Mouse (Mus musculus) CH12.LX (cell line): ENCODE results near the gene Map3k13. TPM values are rescaled to one million over a fixed set of nuclear protein-coding genes. Genes with fewer than 3 reads are reported as not detected.

Experiments used
- DNase-seq: peaks from one replicate; pipeline ENCODE4 v3.0.0-alpha.2; 2013; ENCODE audit errors: extremely low read depth
- H3K27ac ChIP-seq: 2 replicates; pipeline ENCODE4 v1.5.1; 2012; ENCODE audit warnings: low read depth, mild to moderate bottlenecking, control low read depth, moderate library complexity; ENCODE audit not compliant: insufficient read depth
- H3K27me3 ChIP-seq: replicated peaks from 2 replicates; pipeline ENCODE3; 2012; ENCODE audit warnings: inconsistent platforms
- H3K36me3 ChIP-seq, 2 experiments: replicated peaks in 1 of 2; 2 replicates each; pipeline versions ENCODE3 to v1.6.1; 2012; ENCODE audit warnings: inconsistent platforms in 1 of 2, low read length in 1 of 2, mild to moderate bottlenecking in 1 of 2, mixed read lengths in 1 of 2, moderate library complexity in 1 of 2; ENCODE audit not compliant: control insufficient read depth in 1 of 2, insufficient read depth in 1 of 2
- H3K4me1 ChIP-seq, 2 experiments: 2 replicates each; pipeline ENCODE4 v1.6.1; 2012; ENCODE audit warnings: inconsistent platforms in 1 of 2, moderate library complexity in 1 of 2; ENCODE audit not compliant: insufficient read depth in 2 of 2, control insufficient read depth in 1 of 2
- H3K4me2 ChIP-seq: 2 replicates; pipeline ENCODE4 v1.6.1; 2012; ENCODE audit warnings: low read depth, mild to moderate bottlenecking, control low read depth; ENCODE audit not compliant: poor library complexity, insufficient read depth, severe bottlenecking
- H3K4me3 ChIP-seq, 3 experiments: fragments of 150-350 bp in 1 of 3; sonication (generic) in 1 of 3; replicated peaks in 1 of 3; 2 replicates each; pipeline versions ENCODE3 to v1.5.1; 2011 to 2012; ENCODE audit warnings: low read depth in 2 of 3, low read length in 2 of 3, mild to moderate bottlenecking in 2 of 3, moderate library complexity in 2 of 3, control low read depth in 1 of 3, improper control_type of control experiment in 1 of 3, inconsistent platforms in 1 of 3, mixed read lengths in 1 of 3; ENCODE audit not compliant: poor library complexity in 1 of 3
- H3K79me2 ChIP-seq: replicated peaks from 2 replicates; pipeline ENCODE4 v1.6.1; 2012; ENCODE audit warnings: mild to moderate bottlenecking, moderate library complexity; ENCODE audit not compliant: control insufficient read depth, poor library complexity, insufficient read depth, severe bottlenecking; ENCODE audit errors: extremely low read depth
- H3K9ac ChIP-seq: 2 replicates; pipeline ENCODE4 v1.6.1; 2012; ENCODE audit warnings: low read depth, mild to moderate bottlenecking, control low read depth, moderate library complexity; ENCODE audit not compliant: insufficient read depth
- H3K9me3 ChIP-seq: replicated peaks from 2 replicates; pipeline ENCODE3; 2012; ENCODE audit warnings: low read length, inconsistent platforms, mixed read lengths
- BHLHE40 ChIP-seq: IDR thresholded peaks from 2 replicates; pipeline ENCODE4 v1.6.1; 2011; ENCODE audit warnings: mild to moderate bottlenecking, low read depth, low read length, improper control_type of control experiment
- CHD1 ChIP-seq: IDR thresholded peaks from 2 replicates; pipeline ENCODE4 v1.6.1; 2012; ENCODE audit warnings: low read depth, low read length, improper control_type of control experiment, inconsistent platforms
- CTCF ChIP-seq, 2 experiments: IDR thresholded peaks in 1 of 2; conservative IDR thresholded peaks in 1 of 2; 2 replicates each; pipeline ENCODE4 v1.5.1; 2011 to 2012; ENCODE audit warnings: low read depth in 2 of 2, low read length in 2 of 2, improper control_type of control experiment in 1 of 2, inconsistent platforms in 1 of 2, mild to moderate bottlenecking in 1 of 2, moderate library complexity in 1 of 2
- E2F4 ChIP-seq: IDR thresholded peaks from 2 replicates; pipeline ENCODE4 v1.6.1; 2011; ENCODE audit warnings: low read depth, low read length, improper control_type of control experiment; ENCODE audit not compliant: insufficient replicate concordance
- ELF1 ChIP-seq: IDR thresholded peaks from 2 replicates; pipeline ENCODE4 v1.6.1; 2014; ENCODE audit warnings: low read depth, mild to moderate bottlenecking, inconsistent platforms, low read length, improper control_type of control experiment
- EP300 ChIP-seq: IDR thresholded peaks from 2 replicates; pipeline ENCODE4 v1.6.1; 2011; ENCODE audit warnings: low read length, improper control_type of control experiment
- ETS1 ChIP-seq: conservative IDR thresholded peaks from 2 replicates; pipeline ENCODE4 v1.6.1; 2012; ENCODE audit warnings: low read depth, mild to moderate bottlenecking, inconsistent platforms, low read length, improper control_type of control experiment, moderate library complexity
- GABPA ChIP-seq: IDR thresholded peaks from 2 replicates; pipeline ENCODE4 v1.6.1; 2012; ENCODE audit warnings: low read depth, low read length, improper control_type of control experiment, inconsistent platforms; ENCODE audit not compliant: insufficient replicate concordance
- HCFC1 ChIP-seq: IDR thresholded peaks from 2 replicates; pipeline ENCODE4 v1.6.1; 2012; ENCODE audit warnings: low read depth, mild to moderate bottlenecking, inconsistent platforms, low read length, improper control_type of control experiment
- IRF4 ChIP-seq: IDR thresholded peaks from 2 replicates; pipeline ENCODE4 v1.6.1; 2014; ENCODE audit warnings: low read depth, mild to moderate bottlenecking, inconsistent platforms, low read length, improper control_type of control experiment
- JUN ChIP-seq: IDR thresholded peaks from 2 replicates; pipeline ENCODE4 v1.6.1; 2011; ENCODE audit warnings: low read depth, mild to moderate bottlenecking, low read length, improper control_type of control experiment, moderate library complexity; ENCODE audit not compliant: insufficient read depth
- JUND ChIP-seq: conservative IDR thresholded peaks from 2 replicates; pipeline ENCODE4 v1.6.1; 2011; ENCODE audit warnings: low read depth, low read length, improper control_type of control experiment
- KAT2A ChIP-seq: IDR thresholded peaks from 2 replicates; pipeline ENCODE4 v1.6.1; 2012; ENCODE audit warnings: low read length, improper control_type of control experiment, inconsistent platforms; ENCODE audit not compliant: insufficient replicate concordance
- MEF2A ChIP-seq: IDR thresholded peaks from 2 replicates; pipeline ENCODE4 v1.6.1; 2014; ENCODE audit warnings: low read depth, mild to moderate bottlenecking, inconsistent platforms, low read length, improper control_type of control experiment, borderline replicate concordance
- MYC ChIP-seq: IDR thresholded peaks from 2 replicates; pipeline ENCODE4 v1.6.1; 2011; ENCODE audit warnings: low read depth, mild to moderate bottlenecking, improper control_type of control experiment, low read length
- NELFE ChIP-seq: IDR thresholded peaks from 2 replicates; pipeline ENCODE4 v1.6.1; 2011; ENCODE audit warnings: low read depth, low read length, improper control_type of control experiment
- POLR2A ChIP-seq: IDR thresholded peaks from 2 replicates; pipeline ENCODE4 v1.6.1; 2011; ENCODE audit warnings: low read depth, mild to moderate bottlenecking, improper control_type of control experiment, low read length
- RAD21 ChIP-seq: IDR thresholded peaks from 2 replicates; pipeline ENCODE4 v1.6.1; 2011; ENCODE audit warnings: low read depth, mild to moderate bottlenecking, low read length, improper control_type of control experiment, moderate library complexity
- RCOR1 ChIP-seq: conservative IDR thresholded peaks from 2 replicates; pipeline ENCODE4 v1.6.1; 2012; ENCODE audit warnings: low read depth, mild to moderate bottlenecking, inconsistent platforms, low read length, improper control_type of control experiment
- SIN3A ChIP-seq: IDR thresholded peaks from 2 replicates; pipeline ENCODE4 v1.6.1; 2012; ENCODE audit warnings: low read length, improper control_type of control experiment, inconsistent platforms
- SMC3 ChIP-seq: IDR thresholded peaks from 2 replicates; pipeline ENCODE4 v1.6.1; 2011; ENCODE audit warnings: low read depth, low read length, improper control_type of control experiment
- TBP ChIP-seq: conservative IDR thresholded peaks from 2 replicates; pipeline ENCODE4 v1.6.1; 2011; ENCODE audit warnings: low read depth, low read length, improper control_type of control experiment
- UBTF ChIP-seq: IDR thresholded peaks from 2 replicates; pipeline ENCODE4 v1.6.1; 2012; ENCODE audit warnings: low read depth, mild to moderate bottlenecking, inconsistent platforms, low read length, improper control_type of control experiment, moderate library complexity
- USF2 ChIP-seq: conservative IDR thresholded peaks from 2 replicates; pipeline ENCODE4 v1.6.1; 2011; ENCODE audit warnings: low read depth, low read length, improper control_type of control experiment
- ZC3H11A ChIP-seq: IDR thresholded peaks from 2 replicates; pipeline ENCODE4 v1.6.1; 2012; ENCODE audit warnings: low read depth, mild to moderate bottlenecking, inconsistent platforms, low read length, improper control_type of control experiment
- ZMIZ1 ChIP-seq: IDR thresholded peaks from 2 replicates; pipeline ENCODE4 v1.6.1; 2012; ENCODE audit warnings: low read depth, mild to moderate bottlenecking, inconsistent platforms, low read length, improper control_type of control experiment
- ZNF384 ChIP-seq: IDR thresholded peaks from 2 replicates; pipeline ENCODE4 v1.6.1; 2012; ENCODE audit warnings: low read depth, low read length, improper control_type of control experiment, inconsistent platforms
- dilution Hi-C: fragments of 300-500 bp; cut with MboI; formaldehyde crosslinking; loops from 2 replicates; pipeline ENCODE4 v1.14.3; 2020; ENCODE audit warnings: low sequenced_read_pairs; ENCODE audit not compliant: extremely low pct_unique_long_range_greater_than_20kb, extremely low pct_ligation_motif_present
- in situ Hi-C: fragments of 300-500 bp; cut with MboI; formaldehyde crosslinking; loops from 3 replicates; pipeline ENCODE4 v1.14.3; 2019; ENCODE audit warnings: low sequenced_read_pairs, low pct_ligation_motif_present, low pct_unique_long_range_greater_than_20kb, mixed read lengths
- polyA plus RNA-seq: library from polyadenylated mRNA; unstranded; fragments of >175 nt; gene quantifications from 2 replicates; pipeline ENCODE4 v1.2.1, GENCODE M21; 2012; ENCODE audit warnings: low read depth; ENCODE audit not compliant: insufficient read length
- total RNA-seq, 2 experiments: library from RNA; depleted of rRNA; stranded (reverse); fragments of 300-350 nt in 1 of 2; fragments of >200 nt in 1 of 2; gene quantifications; 2 replicates each; pipeline ENCODE4 v1.2.3; 2012 to 2014

The Map3k13 gene
- total and polyA plus RNA-seq, 3 experiments, result 0.32 to 1.3 (median 0.89) TPM

DNA sequence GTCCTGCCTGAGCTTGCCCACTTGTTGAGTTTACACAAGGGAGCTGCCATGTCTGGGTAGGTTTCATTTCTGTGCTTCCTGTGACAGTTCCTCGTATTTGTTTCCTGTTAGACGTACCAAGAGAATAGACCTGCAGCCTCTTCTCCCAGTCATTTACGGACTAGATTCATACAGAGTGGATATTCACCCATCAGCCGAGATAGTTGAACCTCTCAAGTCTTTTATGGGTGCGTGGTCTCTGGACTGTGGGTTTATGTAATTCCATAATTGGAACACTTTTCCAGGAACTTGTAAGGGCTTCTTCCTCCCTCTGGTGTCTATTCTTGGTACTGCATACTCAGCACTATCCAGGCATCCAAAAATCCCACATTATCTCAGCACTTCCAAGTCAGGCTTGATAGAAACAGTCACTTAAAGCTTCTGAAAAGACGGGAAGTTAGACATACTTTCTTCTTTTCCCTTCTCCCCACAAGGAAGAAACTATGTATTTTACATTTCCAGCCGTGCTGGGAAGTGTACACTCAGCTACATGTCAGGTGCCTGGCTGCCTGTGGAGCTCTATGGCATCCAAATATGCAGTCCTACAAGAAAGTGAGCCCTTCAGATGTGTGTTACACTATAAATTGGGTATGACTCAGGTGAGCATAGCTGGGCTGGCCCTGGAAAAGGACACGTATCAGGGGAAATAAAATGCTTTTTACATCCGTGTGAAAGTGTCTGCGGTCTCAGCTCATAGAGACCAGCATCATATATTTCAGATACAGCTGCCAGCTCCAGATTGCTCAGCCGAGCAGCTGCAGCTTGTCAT, 20.9 kb downstream of the Map3k13 start (continued):
- no peak for TF ChIP-seq BHLHE40
- TF ChIP-seq EP300, result no peak
- TF ChIP-seq RAD21, result peak; percentile 74
- TF ChIP-seq SIN3A, result no peak
- no peak for TF ChIP-seq ZNF384
- TF ChIP-seq SMC3, result peak; percentile 79
- peak; percentile 20; the same call in 1 of the 2 replicates for TF ChIP-seq HCFC1
- TF ChIP-seq IRF4, result no peak
- no peak for TF ChIP-seq CHD1
- no peak for TF ChIP-seq E2F4
- TF ChIP-seq JUND, result no peak
- TF ChIP-seq GABPA, result no peak
- TF ChIP-seq USF2, result no peak
- no peak for TF ChIP-seq POLR2A
- no peak for TF ChIP-seq JUN
- TF ChIP-seq ZMIZ1, result no peak
- no peak for TF ChIP-seq ETS1
- TF ChIP-seq UBTF, result no peak
- peak; percentile 36; the same call in 1 of the 2 replicates for TF ChIP-seq ELF1

DNA sequence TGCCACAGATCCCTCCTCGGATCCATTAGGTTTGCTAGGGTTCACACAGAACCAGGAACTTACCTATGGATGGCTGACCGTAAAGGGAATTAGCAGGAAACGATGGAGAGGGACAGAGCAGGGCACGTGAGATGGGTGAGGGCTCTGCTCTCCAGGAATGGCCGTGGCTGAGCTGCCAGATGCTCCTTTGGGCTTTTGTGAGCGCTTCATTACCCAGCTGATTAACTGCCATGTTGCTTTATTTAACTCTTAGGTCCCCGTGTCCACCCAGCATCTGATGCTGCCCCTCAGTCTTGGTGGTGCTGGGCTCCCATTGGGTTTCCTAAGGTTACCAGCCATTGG, 21.5 kb downstream of the Map3k13 start:
- H3K9me3 ChIP-seq, result no peaks in the 10 kb centered on the region
- dilution Hi-C loops, result no loop called here
- no peak overlapping the region for H3K9ac ChIP-seq
- H3K4me1 ChIP-seq, result peaks cover 11 to 42% of the 10 kb centered on the region in 2 experiments
- TF ChIP-seq TBP, result no peak
- TF ChIP-seq ZMIZ1, result no peak
- TF ChIP-seq SIN3A, result no peak
- TF ChIP-seq MYC, result no peak
- TF ChIP-seq KAT2A, result no peak
- no peak for TF ChIP-seq ZC3H11A
- no peak for TF ChIP-seq POLR2A
- TF ChIP-seq RCOR1, result no peak
- TF ChIP-seq NELFE, result no peak
- TF ChIP-seq GABPA, result no peak
- no peak for TF ChIP-seq RAD21
- TF ChIP-seq USF2, result no peak
- no peak for TF ChIP-seq EP300
- TF ChIP-seq E2F4, result no peak
- TF ChIP-seq SMC3, result no peak
- TF ChIP-seq CTCF (conservative IDR thresholded peaks at IDR 0.05 in 1 of 2, IDR thresholded peaks at IDR 0.05 in 1 of 2; ENCODE audit: low read depth in 2 of 2, low read length in 2 of 2), result no peak
- no peak for TF ChIP-seq MEF2A
- in situ Hi-C loops, result no loop called here
- no peak overlapping the region for H3K27ac ChIP-seq
- DNase-seq, result no peak
- H3K79me2 ChIP-seq, result no peaks in the 10 kb centered on the region
- H3K36me3 ChIP-seq, result peaks cover 2 to 7% of the 10 kb centered on the region in 2 experiments
- no peak overlapping the region for H3K4me3 ChIP-seq
- no peaks in the 10 kb centered on the region for H3K27me3 ChIP-seq
- no peak overlapping the region for H3K4me2 ChIP-seq
